Mouse (Mus musculus): ENCODE measurements around the gene Stox2. TPM values are rescaled to one million over a fixed set of nuclear protein-coding genes. Genes with fewer than 3 reads are reported as not detected.

Stox2 gene
- polyA plus RNA-seq, 1 experiment from 2014 or later, result 11.7 TPM

GRCm38 (mm10) chr8:47355340-47355906 lies 90.7 kb downstream of the Stox2 start:
- H3K36me3 ChIP-seq (ENCODE audit: insufficient read depth), result no peaks in the 10 kb centered on the region
- no peak for DNase-seq
- no peak overlapping the region for H3K27ac ChIP-seq (ENCODE audit: low read depth)
- H3K27me3 ChIP-seq (ENCODE audit: insufficient read depth, low read length), result no peaks in the 10 kb centered on the region
- H3K4me2 ChIP-seq, result no peak overlapping the region
- 0 out of 2 replicates have a peak, but pooled peaks cover 7% of the 10 kb centered on the region for H3K4me1 ChIP-seq (ENCODE audit: insufficient read depth)
- no peak overlapping the region for H3K4me3 ChIP-seq (ENCODE audit: low read depth, low read length)
- 83% methylated on average over 8 of the region's 8 CpGs for WGBS
- no peaks in the 10 kb centered on the region for H3K9me3 ChIP-seq (ENCODE audit: low read depth, low read length)
- H3K9ac ChIP-seq, result no peak overlapping the region
- ATAC-seq (ENCODE audit: insufficient read depth), result no peak
- TF ChIP-seq CTCF (IDR thresholded peaks at IDR 0.05; ENCODE audit: low read depth), result no peak

- no peak overlapping the region for H3K4me2 ChIP-seq
- DNase-seq, result peak; percentile 90
- peak; percentile 75; the same call in 1 of the 2 replicates for ATAC-seq (ENCODE audit: insufficient read depth)
- 55% methylated on average over 12 of the region's 12 CpGs for WGBS
- H3K4me1 ChIP-seq (ENCODE audit: insufficient read depth), result 0 out of 2 replicates have a peak, but pooled peaks cover 7% of the 10 kb centered on the region
- no peak overlapping the region for H3K27ac ChIP-seq (ENCODE audit: low read depth)
- no peaks in the 10 kb centered on the region for H3K36me3 ChIP-seq (ENCODE audit: insufficient read depth)
- H3K9ac ChIP-seq, result no peak overlapping the region
- TF ChIP-seq CTCF (IDR thresholded peaks at IDR 0.05; ENCODE audit: low read depth), result no peak
- no peak overlapping the region for H3K4me3 ChIP-seq (ENCODE audit: low read depth, low read length)
- 0 out of 2 replicates have a peak, but pooled peaks cover 3% of the 10 kb centered on the region for H3K27me3 ChIP-seq (ENCODE audit: insufficient read depth, low read length)
- H3K9me3 ChIP-seq (ENCODE audit: low read depth, low read length), result no peaks in the 10 kb centered on the region
These were observed 91.5 kb downstream of the Stox2 start for GRCm38 (mm10) chr8:47354523-47355168.

- peak; percentile 56; the same call in 1 of the 2 replicates for ATAC-seq (ENCODE audit: insufficient read depth)
- no peak overlapping the region for H3K4me3 ChIP-seq (ENCODE audit: low read depth, low read length)
- no peak overlapping the region; the same call in 1 of the 2 replicates for H3K4me2 ChIP-seq
- no peaks in the 10 kb centered on the region for H3K9me3 ChIP-seq (ENCODE audit: low read depth, low read length)
- no peak for TF ChIP-seq CTCF (IDR thresholded peaks at IDR 0.05; ENCODE audit: low read depth)
- 40% methylated on average over 21 of the region's 21 CpGs for WGBS
- 0 out of 2 replicates have a peak overlapping the region, but pooled peaks have one; percentile 2 for H3K27ac ChIP-seq (ENCODE audit: low read depth)
- no peaks in the 10 kb centered on the region for H3K36me3 ChIP-seq (ENCODE audit: insufficient read depth)
- DNase-seq, result peak; percentile 44
- H3K27me3 ChIP-seq (ENCODE audit: insufficient read depth, low read length), result 0 out of 2 replicates have a peak, but pooled peaks cover 3% of the 10 kb centered on the region
- 0 out of 2 replicates have a peak, but pooled peaks cover 7% of the 10 kb centered on the region for H3K4me1 ChIP-seq (ENCODE audit: insufficient read depth)
- H3K9ac ChIP-seq, result no peak overlapping the region
These were observed 94.1 kb downstream of the Stox2 start for GRCm38 (mm10) chr8:47351914-47352701.

GRCm38 (mm10) chr8:47349082-47349481 lies 97.1 kb downstream of the Stox2 start:
- Histone ChIP-seq H3K4me2 (no peak overlapping the region), H3K4me1 (ENCODE audit: insufficient read depth) (no peaks in the 10 kb centered on the region), H3K36me3 (ENCODE audit: insufficient read depth) (no peaks in the 10 kb centered on the region), H3K9me3 (ENCODE audit: low read depth, low read length) (no peaks in the 10 kb centered on the region), H3K9ac (no peak overlapping the region), H3K27ac (ENCODE audit: low read depth) (no peak overlapping the region), H3K4me3 (ENCODE audit: low read depth, low read length) (no peak overlapping the region), H3K27me3 (ENCODE audit: insufficient read depth, low read length) (0 out of 2 replicates have a peak, but pooled peaks cover 3% of the 10 kb centered on the region)
- WGBS, result 39% methylated on average over 8 of the region's 8 CpGs
- no peak for TF ChIP-seq CTCF (IDR thresholded peaks at IDR 0.05; ENCODE audit: low read depth)
- ATAC-seq (ENCODE audit: insufficient read depth) (no peak), DNase-seq (no peak)

- 42% methylated on average over 6 of the region's 6 CpGs for WGBS
- H3K4me3 ChIP-seq (ENCODE audit: low read depth, low read length), result no peak overlapping the region
- no peak overlapping the region for H3K9ac ChIP-seq
- no peak overlapping the region for H3K4me2 ChIP-seq
- ATAC-seq (ENCODE audit: insufficient read depth) (no peak), DNase-seq (no peak)
- no peaks in the 10 kb centered on the region for H3K36me3 ChIP-seq (ENCODE audit: insufficient read depth)
- no peak overlapping the region for H3K27ac ChIP-seq (ENCODE audit: low read depth)
- TF ChIP-seq CTCF (IDR thresholded peaks at IDR 0.05; ENCODE audit: low read depth), result no peak
- H3K4me1 ChIP-seq (ENCODE audit: insufficient read depth), result no peaks in the 10 kb centered on the region
- no peaks in the 10 kb centered on the region for H3K9me3 ChIP-seq (ENCODE audit: low read depth, low read length)
- 0 out of 2 replicates have a peak, but pooled peaks cover 3% of the 10 kb centered on the region for H3K27me3 ChIP-seq (ENCODE audit: insufficient read depth, low read length)
These were observed 98.4 kb downstream of the Stox2 start for GRCm38 (mm10) chr8:47347809-47348208.

GRCm38 (mm10) chr8:47345772-47346103 lies 100.4 kb downstream of the Stox2 start:
- 91% methylated on average over 9 of the region's 9 CpGs for WGBS
- Histone ChIP-seq H3K9ac (no peak overlapping the region), H3K4me2 (no peak overlapping the region), H3K27ac (ENCODE audit: low read depth) (no peak overlapping the region), H3K4me1 (ENCODE audit: insufficient read depth) (no peaks in the 10 kb centered on the region), H3K36me3 (ENCODE audit: insufficient read depth) (no peaks in the 10 kb centered on the region), H3K27me3 (ENCODE audit: insufficient read depth, low read length) (0 out of 2 replicates have a peak, but pooled peaks cover 3% of the 10 kb centered on the region), H3K9me3 (ENCODE audit: low read depth, low read length) (no peaks in the 10 kb centered on the region), H3K4me3 (ENCODE audit: low read depth, low read length) (no peak overlapping the region)
- no peak for ATAC-seq (ENCODE audit: insufficient read depth)
- no peak for DNase-seq
- TF ChIP-seq CTCF (IDR thresholded peaks at IDR 0.05; ENCODE audit: low read depth), result no peak
